Mouse (Mus musculus): ENCODE results near the gene Gpx5.

Gene Gpx5

GRCm38 (mm10) chr13:21292631-21293030 lies at the start of gene Gpx5:
TSS of gene Gpx5 (minus strand) at chr13:21292731.
- in situ Hi-C loops (cut with MseI, MboI), result no loop called here

- in situ Hi-C loops (cut with MseI, MboI), result loop anchor here in 1 of 2 experiments (10.0 kb wide), 1 partner anchor 93 kb away; no protein-coding TSS in a partner anchor
These were observed 34.9 kb upstream of the Gpx5 start for GRCm38 (mm10) chr13:21327424-21327823.

- in situ Hi-C loops (cut with MseI, MboI), result loop anchor here in 1 of 2 experiments (10.0 kb wide), 1 partner anchor 92 kb away; no protein-coding TSS in a partner anchor
These were observed 34.2 kb upstream of the Gpx5 start for GRCm38 (mm10) chr13:21326657-21327211.

GRCm38 (mm10) chr13:21326191-21326590 lies 33.7 kb upstream of the Gpx5 start:
- in situ Hi-C loops (cut with MseI, MboI), result loop anchor here in 1 of 2 experiments (10.0 kb wide), 1 partner anchor 91 kb away; no protein-coding TSS in a partner anchor

- in situ Hi-C loops (cut with MseI, MboI), result loop anchor here in 1 of 2 experiments (10.0 kb wide), 1 partner anchor 89 kb away; no protein-coding TSS in a partner anchor
These were observed 30.9 kb upstream of the Gpx5 start for GRCm38 (mm10) chr13:21323405-21323804.

- in situ Hi-C loops (cut with MseI, MboI), result loop anchor here in 1 of 2 experiments (10.0 kb wide), 1 partner anchor 88 kb away; no protein-coding TSS in a partner anchor
These were observed 30.2 kb upstream of the Gpx5 start for GRCm38 (mm10) chr13:21322509-21323375.

GRCm38 (mm10) chr13:21321890-21322494 lies 29.5 kb upstream of the Gpx5 start:
- in situ Hi-C loops (cut with MseI, MboI), result loop anchor here in 1 of 2 experiments (10.0 kb wide), 1 partner anchor 87 kb away; no protein-coding TSS in a partner anchor

GRCm38 (mm10) chr13:21320262-21320661 lies 27.7 kb upstream of the Gpx5 start:
- in situ Hi-C loops (cut with MseI, MboI), result loop anchor here in 1 of 2 experiments (10.0 kb wide), 1 partner anchor 85 kb away; no protein-coding TSS in a partner anchor

GRCm38 (mm10) chr13:21313903-21314302 lies 21.4 kb upstream of the Gpx5 start:
- in situ Hi-C loops (cut with MseI, MboI), result no loop called here

GRCm38 (mm10) chr13:21312854-21313253 lies 20.3 kb upstream of the Gpx5 start:
- in situ Hi-C loops (cut with MseI, MboI), result no loop called here

- in situ Hi-C loops (cut with MseI, MboI), result no loop called here
These were observed 19.4 kb upstream of the Gpx5 start, which contains the start of gene Gpx6 for GRCm38 (mm10) chr13:21311926-21312325. TSS of gene Gpx6 (plus strand) at chr13:21312125.

- in situ Hi-C loops (cut with MseI, MboI), result no loop called here
These were observed 17.3 kb upstream of the Gpx5 start for GRCm38 (mm10) chr13:21309788-21310187.

GRCm38 (mm10) chr13:21304483-21305066 lies 12.0 kb upstream of the Gpx5 start:
- in situ Hi-C loops (cut with MseI, MboI), result no loop called here

GRCm38 (mm10) chr13:21298557-21298956 lies 6.0 kb upstream of the Gpx5 start:
- in situ Hi-C loops (cut with MseI, MboI), result no loop called here

- in situ Hi-C loops (cut with MseI, MboI), result loop anchor here in 1 of 2 experiments (10.0 kb wide), 1 partner anchor 105 kb away; the partner anchor contains the start of gene Trim27
These were observed 13.0 kb downstream of the Gpx5 start for GRCm38 (mm10) chr13:21279559-21279958.

GRCm38 (mm10) chr13:21279076-21279475 lies 13.5 kb downstream of the Gpx5 start:
- in situ Hi-C loops (cut with MseI, MboI), result loop anchor here in 1 of 2 experiments (10.0 kb wide), 1 partner anchor 104 kb away; the partner anchor contains the start of gene Trim27

GRCm38 (mm10) chr13:21276551-21276950 lies 16.0 kb downstream of the Gpx5 start:
- in situ Hi-C loops (cut with MseI, MboI), result loop anchor here in 1 of 2 experiments (10.0 kb wide), 1 partner anchor 102 kb away; the partner anchor contains the start of gene Trim27

- in situ Hi-C loops (cut with MseI, MboI), result loop anchor here in 1 of 2 experiments (10.0 kb wide), 1 partner anchor 101 kb away; the partner anchor contains the start of gene Trim27
These were observed 16.5 kb downstream of the Gpx5 start for GRCm38 (mm10) chr13:21275815-21276550.

GRCm38 (mm10) chr13:21275021-21275814 lies 17.3 kb downstream of the Gpx5 start:
- in situ Hi-C loops (cut with MseI, MboI), result loop anchor here in 1 of 2 experiments (10.0 kb wide), 1 partner anchor 100 kb away; the partner anchor contains the start of gene Trim27

All from mouse trophoblast stem cell (cell line).